Mouse (Mus musculus): ENCODE data around the gene Itpka. TPM values are rescaled to one million over a fixed set of nuclear protein-coding genes. Genes with fewer than 3 reads are reported as not detected.

Gene Itpka
- polyA plus RNA-seq, 1 experiment from 2014 or later: 2.4 TPM

- no peak overlapping the region for H3K27ac ChIP-seq
Measured at GRCm38 (mm10) chr2:119737124-119737523, 5.0 kb upstream of the Itpka start.

GRCm38 (mm10) chr2:119740567-119740966, 1.6 kb upstream of the Itpka start:
- Histone ChIP-seq H3K27ac (no peak overlapping the region), H3K9me3 (no peaks in the 10 kb centered on the region), H3K4me2 (peak overlapping the region; percentile 99; the same call in 1 of the 2 replicates), H3K27me3 (peaks cover 29% of the 10 kb centered on the region), H3K4me3 (no peak overlapping the region), H3K9ac (no peak overlapping the region), H3K36me3 (no peaks in the 10 kb centered on the region), H3K4me1 (peaks cover 33% of the 10 kb centered on the region)
- no peak for ATAC-seq (ENCODE audit: borderline replicate concordance, extremely low read depth, low FRiP score, low TSS enrichment)
- 32% methylated on average over 2 of the region's 2 CpGs for WGBS

More at GRCm38 (mm10) chr2:119737124-119737523, 5.0 kb upstream of the Itpka start:
- Histone ChIP-seq H3K27me3 (no peaks in the 10 kb centered on the region; the same call in 1 of the 2 replicates), H3K4me1 (peaks cover 6% of the 10 kb centered on the region), H3K36me3 (peaks cover 20% of the 10 kb centered on the region), H3K4me2 (no peak overlapping the region), H3K9me3 (no peaks in the 10 kb centered on the region), H3K4me3 (no peak overlapping the region), H3K9ac (no peak overlapping the region)
- WGBS: 14% methylated on average over 12 of the region's 12 CpGs
- no peak for ATAC-seq (ENCODE audit: borderline replicate concordance, extremely low read depth, low FRiP score, low TSS enrichment)

GRCm38 (mm10) chr2:119742461-119743175, 481 bp downstream of the Itpka start:
- Histone ChIP-seq H3K4me1 (peaks cover 33% of the 10 kb centered on the region), H3K4me2 (peak overlapping the region; percentile 99), H3K27ac (no peak overlapping the region), H3K4me3 (peak overlapping the region; percentile 62), H3K27me3 (peaks cover 29% of the 10 kb centered on the region), H3K9me3 (no peaks in the 10 kb centered on the region), H3K9ac (peak overlapping the region; percentile 47), H3K36me3 (no peaks in the 10 kb centered on the region)
- peak; percentile 7; the same call in 1 of the 2 replicates for ATAC-seq (ENCODE audit: borderline replicate concordance, extremely low read depth, low FRiP score, low TSS enrichment)
- WGBS: under 1% methylated on average over 70 of the region's 70 CpGs

GRCm38 (mm10) chr2:119743176-119743807, 1.2 kb downstream of the Itpka start:
- peak overlapping the region; percentile 62 for H3K4me3 ChIP-seq
- no peaks in the 10 kb centered on the region for H3K9me3 ChIP-seq
- H3K4me2 ChIP-seq: peak overlapping the region; percentile 99
- no peak overlapping the region for H3K27ac ChIP-seq
- H3K36me3 ChIP-seq: no peaks in the 10 kb centered on the region
- H3K27me3 ChIP-seq: peaks cover 29% of the 10 kb centered on the region
- peak overlapping the region; percentile 47; the same call in 1 of the 2 replicates for H3K9ac ChIP-seq
- no peak for ATAC-seq (ENCODE audit: borderline replicate concordance, extremely low read depth, low FRiP score, low TSS enrichment)
- 10% methylated on average over 27 of the region's 31 CpGs for WGBS
- H3K4me1 ChIP-seq: peaks cover 33% of the 10 kb centered on the region

- 8% methylated on average over 22 of the region's 22 CpGs for WGBS
- Histone ChIP-seq H3K4me1 (peaks cover 33% of the 10 kb centered on the region), H3K4me2 (peak overlapping the region; percentile 99), H3K27me3 (peaks cover 29% of the 10 kb centered on the region), H3K4me3 (peak overlapping the region; percentile 62), H3K36me3 (no peaks in the 10 kb centered on the region), H3K9me3 (no peaks in the 10 kb centered on the region), H3K27ac (no peak overlapping the region), H3K9ac (no peak overlapping the region)
- no peak for ATAC-seq (ENCODE audit: borderline replicate concordance, extremely low read depth, low FRiP score, low TSS enrichment)
Measured at GRCm38 (mm10) chr2:119743808-119744162, 1.6 kb downstream of the Itpka start.

GRCm38 (mm10) chr2:119744163-119745111, 2.3 kb downstream of the Itpka start:
- Histone ChIP-seq H3K4me3 (peak overlapping the region; percentile 62), H3K9me3 (no peaks in the 10 kb centered on the region), H3K36me3 (no peaks in the 10 kb centered on the region), H3K27me3 (peaks cover 34% of the 10 kb centered on the region), H3K4me1 (peaks cover 33% of the 10 kb centered on the region), H3K4me2 (peak overlapping the region; percentile 99), H3K27ac (peak overlapping the region; percentile 34; the same call in 1 of the 2 replicates), H3K9ac (no peak overlapping the region)
- peak; percentile 21; the same call in 1 of the 2 replicates for ATAC-seq (ENCODE audit: borderline replicate concordance, extremely low read depth, low FRiP score, low TSS enrichment)
- WGBS: 4% methylated on average over 46 of the region's 46 CpGs

GRCm38 (mm10) chr2:119745281-119745680, 3.1 kb downstream of the Itpka start:
- 13% methylated on average over 1 of the region's 1 CpGs for WGBS
- no peak overlapping the region for H3K9ac ChIP-seq
- H3K4me2 ChIP-seq: peak overlapping the region; percentile 99; the same call in 1 of the 2 replicates
- no peak for ATAC-seq (ENCODE audit: borderline replicate concordance, extremely low read depth, low FRiP score, low TSS enrichment)
- peaks cover 33% of the 10 kb centered on the region for H3K4me1 ChIP-seq
- H3K36me3 ChIP-seq: no peaks in the 10 kb centered on the region
- peaks cover 43% of the 10 kb centered on the region for H3K27me3 ChIP-seq
- no peak overlapping the region for H3K27ac ChIP-seq
- no peak overlapping the region for H3K4me3 ChIP-seq
- no peaks in the 10 kb centered on the region for H3K9me3 ChIP-seq

GRCm38 (mm10) chr2:119747554-119747953, 5.4 kb downstream of the Itpka start:
- Histone ChIP-seq H3K9me3 (no peaks in the 10 kb centered on the region), H3K36me3 (no peaks in the 10 kb centered on the region), H3K4me3 (no peak overlapping the region), H3K9ac (no peak overlapping the region), H3K4me2 (no peak overlapping the region), H3K27me3 (peaks cover 60% of the 10 kb centered on the region), H3K27ac (no peak overlapping the region), H3K4me1 (peaks cover 26% of the 10 kb centered on the region)
- 72% methylated on average over 7 of the region's 7 CpGs for WGBS
- ATAC-seq (ENCODE audit: borderline replicate concordance, extremely low read depth, low FRiP score, low TSS enrichment): no peak

GRCm38 (mm10) chr2:119749260-119749659, 7.1 kb downstream of the Itpka start:
- 61% methylated on average over 13 of the region's 13 CpGs for WGBS
- Histone ChIP-seq H3K4me3 (no peak overlapping the region), H3K27me3 (peaks cover 46% of the 10 kb centered on the region), H3K9me3 (no peaks in the 10 kb centered on the region), H3K4me2 (no peak overlapping the region), H3K27ac (no peak overlapping the region), H3K4me1 (peaks cover 9% of the 10 kb centered on the region), H3K36me3 (no peaks in the 10 kb centered on the region), H3K9ac (no peak overlapping the region)
- no peak for ATAC-seq (ENCODE audit: borderline replicate concordance, extremely low read depth, low FRiP score, low TSS enrichment)

GRCm38 (mm10) chr2:119757601-119758100, 15.5 kb downstream of the Itpka start:
- peaks cover 73% of the 10 kb centered on the region for H3K27me3 ChIP-seq
- WGBS: 3% methylated on average over 30 of the region's 31 CpGs
- peak overlapping the region; percentile 32 for H3K9ac ChIP-seq

More at GRCm38 (mm10) chr2:119757601-119758100, 15.5 kb downstream of the Itpka start:
- no peaks in the 10 kb centered on the region for H3K9me3 ChIP-seq
- H3K4me1 ChIP-seq: peaks cover 17% of the 10 kb centered on the region
- H3K4me2 ChIP-seq: peak overlapping the region; percentile 94
- ATAC-seq (ENCODE audit: borderline replicate concordance, extremely low read depth, low FRiP score, low TSS enrichment): peak; percentile 15; the same call in 1 of the 2 replicates
- H3K4me3 ChIP-seq: peak overlapping the region; percentile 56
- no peaks in the 10 kb centered on the region for H3K36me3 ChIP-seq
- no peak overlapping the region for H3K27ac ChIP-seq
